In genomic region chr3:90134483-90134882, GRCm38 (mm10) we compare ENCODE assay signal across 16 mouse cellular contexts. TPM values are rescaled to one million over a fixed set of nuclear protein-coding genes. Genes with fewer than 3 reads are reported as not detected.
DNase-seq lines count a peak whose midpoint lies in the region; ATAC-seq and TF ChIP-seq lines count a peak whose summit lies in the region.
"Had no signal": no experiment of that assay in that cellular context is flagged by ENCODE, and none has a peak within 500 bp of the region (broad histone marks: within the 10 kb centered on the region; RNA-seq: fewer than 3 reads in every experiment).

No protein-coding gene starts in this region.

- H3K36me3 ChIP-seq in intestine, postnatal 0 days (ENCODE audit: control insufficient read depth, insufficient read depth), result no peaks in the 10 kb centered on the region

- WGBS in intestine, postnatal 0 days, result 12% methylated on average over 3 of the region's 3 CpGs

- H3K9ac ChIP-seq in intestine, postnatal 0 days (ENCODE audit: low read depth, low read length), result no peak overlapping the region
- H3K9ac ChIP-seq: forebrain, postnatal 0 days had no signal

- peak; percentile 10 for DNase-seq in kidney, postnatal 14 days
- DNase-seq in kidney, postnatal 36 days, result no peak
- DNase-seq in NIH3T3 (ENCODE audit: low read depth), result peak; percentile 63
- peak; percentile 66 for DNase-seq in adrenal gland, postnatal 14 days
- no peak for DNase-seq in spleen, postnatal 36 days (ENCODE audit: low spot score in 2 of 2)
- no peak for DNase-seq in heart, adult 11 months
- DNase-seq: cerebellum, adult 9-10 months; forebrain, postnatal 0 days; gastrocnemius, postnatal 10 days; kidney, postnatal 25 days; right cerebral cortex, postnatal 14 days; thymus, adult 2 months had no signal

- peak; percentile 59; the same call in 1 of the 2 replicates for ATAC-seq in intestine, postnatal 0 days
- ATAC-seq: forebrain, postnatal 0 days; hindbrain, postnatal 0 days; midbrain, embryonic 16.5 days had no signal

- no peaks in the 10 kb centered on the region for H3K9me3 ChIP-seq in intestine, postnatal 0 days (ENCODE audit: control insufficient read depth)

- H3K4me3 ChIP-seq in intestine, postnatal 0 days (ENCODE audit: low read depth, low read length), result no peak overlapping the region

- no peak overlapping the region for H3K27ac ChIP-seq in intestine, postnatal 0 days (ENCODE audit: low read depth, low read length)
- H3K27ac ChIP-seq: hindbrain, postnatal 0 days had no signal

- no peak for TF ChIP-seq CTCF in intestine, postnatal 0 days (IDR thresholded peaks at IDR 0.05; ENCODE audit: low read depth)

- no peak overlapping the region for H3K4me2 ChIP-seq in intestine, postnatal 0 days (replicated peaks; ENCODE audit: low read depth)
- H3K4me2 ChIP-seq: liver, embryonic 11.5 days had no signal

- no peaks in the 10 kb centered on the region for H3K27me3 ChIP-seq in intestine, postnatal 0 days (replicated peaks; ENCODE audit: control insufficient read depth, insufficient read depth, low read length)

- no peaks in the 10 kb centered on the region for H3K4me1 ChIP-seq in intestine, postnatal 0 days (replicated peaks; ENCODE audit: control insufficient read depth, insufficient read depth, low read length)

RNA-seq across cellular contexts. Expression of gene Nup210l, which starts 30.6 kb away (rescaled TPM):
- 0.37 and 0.45 TPM in 2 replicates for total RNA-seq in adrenal gland, postnatal 14 days (2021)
- polyA plus RNA-seq in intestine, postnatal 0 days (2015; fragmentation: Nextera tagmentation; extraction: Ambion mirVana), result 0.03 TPM in 1 of 2 replicates, not detected in the other

Comparison
In these comparisons a context has a peak if more than half of its experiments do, and no peak if none do; other contexts are left out.
1. DNase-seq: peak in kidney, postnatal 14 days (single experiment), NIH3T3 (single experiment) and adrenal gland, postnatal 14 days (single experiment); none in kidney, postnatal 36 days (0 of 2), spleen, postnatal 36 days (0 of 2) and heart, adult 11 months (single experiment).